Mouse (Mus musculus): ENCODE results near the gene Gm45521. TPM values are rescaled to one million over a fixed set of nuclear protein-coding genes. Genes with fewer than 3 reads are reported as not detected.

Gm45521 gene
- total RNA-seq, 2 experiments from 2014 or later, result not detected

- DNase-seq (ENCODE audit: low spot score in 2 of 2), result no peak
- intact Hi-C loops (cut with DNase I), result loop anchor here (2.0 kb wide), 1 partner anchor 126 kb away; no protein-coding TSS in a partner anchor
Observed at GRCm38 (mm10) chr14:7945261-7945660, 11.8 kb upstream of the Gm45521 start.

DNA sequence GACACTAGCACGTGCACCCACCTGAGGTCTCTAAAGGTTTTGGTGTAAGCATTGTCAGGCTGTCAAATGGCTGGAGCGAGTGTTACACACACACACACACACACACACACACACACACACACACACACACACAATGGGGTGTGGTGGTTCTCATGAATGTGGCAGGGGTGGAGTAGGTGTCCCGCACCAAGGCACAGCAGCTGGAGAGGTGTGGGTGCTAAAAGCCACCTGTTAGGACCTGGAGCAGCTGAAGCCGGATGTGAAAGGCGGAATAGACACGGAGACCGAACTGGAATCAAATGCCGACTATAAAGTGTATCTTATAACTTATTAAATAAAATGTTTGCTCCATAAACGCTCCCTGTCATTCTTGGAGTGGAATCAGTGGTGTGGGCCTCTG, 5.9 kb upstream of the Gm45521 start:
- intact Hi-C loops (cut with DNase I), result no loop called here
- no peak for DNase-seq (ENCODE audit: low spot score in 2 of 2)

DNA sequence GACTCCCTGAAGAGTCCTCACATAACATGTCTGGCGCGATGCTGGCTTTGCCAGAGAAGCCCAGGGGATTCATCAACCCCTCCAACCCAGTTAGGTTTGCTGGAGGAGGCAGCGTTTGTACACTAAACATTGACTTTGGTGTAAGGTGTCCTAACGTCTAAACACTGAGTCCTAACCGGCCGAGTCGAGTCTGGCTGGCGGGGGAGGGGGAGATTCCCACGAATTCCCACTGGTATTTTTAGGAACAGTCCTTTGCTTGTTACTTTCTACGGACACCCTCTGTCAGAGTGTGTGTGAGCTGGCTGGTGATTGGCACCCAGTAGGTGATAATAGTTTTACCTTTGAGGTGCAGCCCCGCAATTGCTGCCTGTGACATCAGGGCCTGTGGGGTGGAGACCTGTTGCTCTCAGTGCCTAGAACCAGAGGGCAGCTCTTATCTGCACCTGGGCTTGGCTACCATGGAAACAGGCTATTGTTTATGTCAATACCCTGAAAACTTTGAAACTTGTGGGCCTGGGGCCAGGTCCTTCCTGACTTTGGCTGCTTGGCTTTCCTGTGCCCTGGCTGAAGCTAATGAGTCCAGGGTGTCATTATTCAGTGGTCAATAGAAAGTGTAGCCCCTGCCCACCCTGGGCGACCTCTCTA, 4.4 kb upstream of the Gm45521 start:
- no peak for DNase-seq (ENCODE audit: low spot score in 2 of 2)
- intact Hi-C loops (cut with DNase I), result no loop called here

DNA sequence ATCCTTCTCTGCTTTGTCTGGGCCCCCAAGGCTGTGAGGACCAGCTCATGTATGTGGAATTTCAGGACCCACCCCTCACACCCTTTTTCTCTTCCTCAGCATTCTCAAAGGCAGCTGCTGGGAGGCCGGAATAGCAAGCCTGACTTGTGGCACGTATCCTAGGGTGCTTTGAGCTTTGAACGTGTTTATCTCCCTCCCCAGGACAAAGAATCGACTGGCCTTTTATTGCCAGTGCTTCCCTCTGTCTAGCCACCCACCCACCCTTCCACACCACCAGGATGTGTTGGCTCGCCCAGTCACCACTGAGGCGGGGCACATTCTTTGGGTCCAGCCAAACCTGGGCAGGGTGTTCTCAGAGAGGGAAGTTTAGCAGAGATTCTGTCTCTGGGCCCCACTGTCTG, 3.0 kb upstream of the Gm45521 start:
- DNase-seq (ENCODE audit: low spot score in 2 of 2), result no peak
- intact Hi-C loops (cut with DNase I), result no loop called here

- no peak for DNase-seq (ENCODE audit: low spot score in 2 of 2)
- intact Hi-C loops (cut with DNase I), result no loop called here
Observed at GRCm38 (mm10) chr14:7956427-7956826, 661 bp upstream of the Gm45521 start.

DNA sequence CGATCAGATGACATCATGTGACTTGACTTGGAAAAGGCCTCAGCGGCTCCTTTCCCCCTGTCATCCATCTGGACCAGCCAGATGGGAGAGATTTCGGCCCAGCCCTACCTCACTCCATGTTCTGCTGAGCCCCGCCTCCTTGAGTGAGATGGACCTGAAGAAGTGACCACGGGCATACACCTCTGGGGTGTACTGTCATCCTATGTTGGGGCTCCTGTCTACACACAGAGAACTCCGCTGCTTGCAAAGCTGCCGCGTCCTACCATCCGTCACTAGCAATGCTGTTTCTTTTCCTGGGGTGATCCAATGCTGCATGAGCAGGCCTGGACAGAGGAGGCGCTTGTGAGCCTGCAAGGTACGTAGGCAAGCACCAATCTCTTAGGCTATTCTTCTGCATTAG, 3.5 kb downstream of the Gm45521 start:
- peak; percentile 31 to 65 for DNase-seq (ENCODE audit: low spot score in 2 of 2)
- intact Hi-C loops (cut with DNase I), result loop anchor here (5.0 kb wide), 1 partner anchor 202 kb away; no protein-coding TSS in a partner anchor

DNA sequence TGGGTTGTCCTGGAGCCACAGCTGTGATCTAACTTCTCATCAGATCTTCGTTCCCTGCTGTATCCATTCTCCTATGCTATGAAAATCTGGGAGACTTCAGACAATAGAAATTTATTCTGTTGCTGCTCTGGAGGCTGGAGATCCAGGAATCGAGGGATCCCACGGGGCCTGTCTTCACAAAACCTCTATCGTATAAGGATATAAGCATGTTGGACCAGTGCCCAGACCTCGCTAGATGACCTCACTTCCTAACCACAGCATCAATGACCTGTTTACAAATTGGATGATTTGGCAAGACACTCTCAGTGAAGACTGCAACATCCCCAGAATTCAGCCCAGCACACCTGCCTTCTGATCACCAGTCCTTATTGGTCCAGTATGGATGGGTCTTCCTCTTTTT, 4.6 kb downstream of the Gm45521 start:
- no peak for DNase-seq (ENCODE audit: low spot score in 2 of 2)
- intact Hi-C loops (cut with DNase I), result loop anchor here (5.0 kb wide), 1 partner anchor 201 kb away; no protein-coding TSS in a partner anchor

GRCm38 (mm10) chr14:7962626-7963025, 5.5 kb downstream of the Gm45521 start:
- intact Hi-C loops (cut with DNase I), result loop anchor here (5.0 kb wide), 1 partner anchor 200 kb away; no protein-coding TSS in a partner anchor
- DNase-seq (ENCODE audit: low spot score in 2 of 2), result no peak

- no peak for DNase-seq (ENCODE audit: low spot score in 2 of 2)
- intact Hi-C loops (cut with DNase I), result loop anchor here (5.0 kb wide), 1 partner anchor 199 kb away; no protein-coding TSS in a partner anchor
Observed at GRCm38 (mm10) chr14:7963160-7963559, 6.1 kb downstream of the Gm45521 start.

- intact Hi-C loops (cut with DNase I), result loop anchor here (1.0 to 5.0 kb wide), 4 partner anchors 33 to 382 kb away; no protein-coding TSS in a partner anchor
- peak; percentile 76 to 85 for DNase-seq (ENCODE audit: low spot score in 2 of 2)
Observed at GRCm38 (mm10) chr14:7964219-7964889, 7.3 kb downstream of the Gm45521 start.

- intact Hi-C loops (cut with DNase I), result no loop called here
Observed at GRCm38 (mm10) chr14:7971889-7972493, 14.9 kb downstream of the Gm45521 start.

DNA sequence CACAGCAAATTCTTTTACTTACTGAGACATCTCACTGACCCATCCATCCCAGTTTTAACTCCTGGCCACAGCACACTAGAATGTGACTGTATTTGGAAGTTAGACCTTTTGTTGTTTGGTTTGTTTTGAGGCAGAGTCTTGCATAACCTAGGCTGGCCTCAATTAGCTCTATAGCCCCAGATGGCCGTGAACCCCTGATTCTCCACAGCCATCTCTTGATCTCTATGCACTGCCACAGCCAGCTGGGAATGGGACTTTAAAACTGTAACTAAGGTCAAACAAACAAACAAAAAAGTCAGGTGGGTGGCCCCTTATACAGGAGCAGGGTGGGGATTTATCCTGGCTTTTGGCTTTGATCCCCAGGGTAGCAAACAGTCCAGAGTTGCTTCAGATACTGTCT, 17.6 kb downstream of the Gm45521 start:
- no peak for DNase-seq (ENCODE audit: low spot score in 2 of 2)
- intact Hi-C loops (cut with DNase I), result no loop called here

More at GRCm38 (mm10) chr14:7971889-7972493, 14.9 kb downstream of the Gm45521 start:
- no peak for DNase-seq (ENCODE audit: low spot score in 2 of 2)

- DNase-seq (ENCODE audit: low spot score in 2 of 2), result peak in 1 of 2 experiments; percentile 44
- intact Hi-C loops (cut with DNase I), result no loop called here
Observed at GRCm38 (mm10) chr14:7975177-7975576, 18.1 kb downstream of the Gm45521 start.

DNA sequence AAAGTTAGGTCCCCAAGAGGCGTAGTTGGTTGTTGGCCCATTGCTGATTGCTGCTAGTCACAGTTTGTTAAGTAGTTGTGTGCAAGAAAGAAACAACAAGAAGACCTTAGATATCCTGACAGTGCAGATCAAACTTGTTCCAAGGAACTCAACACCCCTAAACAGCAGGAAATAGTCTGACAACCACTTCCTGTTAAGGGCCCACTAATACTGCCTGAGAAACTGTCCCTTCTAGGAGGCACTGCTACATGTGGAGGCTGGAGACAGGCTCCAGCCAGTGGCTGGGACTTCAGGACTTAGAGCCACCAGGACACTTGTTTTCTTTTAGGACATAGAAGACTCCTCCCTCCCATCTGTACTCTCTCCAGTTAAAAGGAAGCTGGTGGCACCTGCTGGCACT, 20.4 kb downstream of the Gm45521 start:
- intact Hi-C loops (cut with DNase I), result no loop called here
- DNase-seq (ENCODE audit: low spot score in 2 of 2), result no peak

- no peak for DNase-seq (ENCODE audit: low spot score in 2 of 2)
- intact Hi-C loops (cut with DNase I), result no loop called here
Observed at GRCm38 (mm10) chr14:7978183-7978582, 21.1 kb downstream of the Gm45521 start.

DNA sequence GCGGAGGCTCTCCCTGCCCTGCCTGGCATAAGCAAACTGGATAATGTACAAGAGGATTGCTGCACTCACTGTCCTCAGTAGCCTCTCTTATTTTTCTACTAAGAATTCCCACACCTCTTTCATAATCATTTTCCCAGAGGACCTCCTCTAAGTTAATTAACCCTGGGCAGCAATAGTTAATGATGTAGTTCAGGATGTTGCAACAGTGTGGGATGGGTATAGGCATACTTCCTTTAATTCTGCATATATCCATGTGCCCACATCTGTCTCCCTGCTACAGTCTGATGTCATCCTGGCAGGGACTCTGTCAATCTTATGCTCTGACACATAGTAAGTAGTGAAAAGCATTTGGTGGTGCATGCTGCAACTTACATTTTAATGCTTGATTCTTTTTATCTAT, 24.1 kb downstream of the Gm45521 start:
- intact Hi-C loops (cut with DNase I), result no loop called here
- no peak for DNase-seq (ENCODE audit: low spot score in 2 of 2)

DNA sequence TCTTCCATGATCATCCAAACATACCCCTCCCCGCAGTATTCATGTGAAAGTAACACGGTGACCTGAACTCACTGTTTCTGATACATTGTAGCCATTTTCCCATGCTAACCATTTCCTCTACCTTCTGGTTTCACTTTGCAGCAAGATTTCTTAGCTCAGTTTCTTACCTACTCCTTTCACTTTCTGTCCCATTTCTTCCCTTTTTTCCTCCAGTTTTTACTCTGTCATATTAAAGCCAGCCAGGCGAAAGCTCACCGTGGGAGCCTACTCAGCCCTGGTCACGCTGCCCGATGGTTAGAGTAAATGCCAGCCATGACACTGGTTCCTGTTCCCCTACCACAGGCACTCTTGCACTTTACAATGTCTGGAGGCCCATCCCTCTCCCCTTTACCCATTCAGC, 29.8 kb downstream of the Gm45521 start:
- DNase-seq (ENCODE audit: low spot score in 2 of 2), result no peak
- intact Hi-C loops (cut with DNase I), result no loop called here

DNA sequence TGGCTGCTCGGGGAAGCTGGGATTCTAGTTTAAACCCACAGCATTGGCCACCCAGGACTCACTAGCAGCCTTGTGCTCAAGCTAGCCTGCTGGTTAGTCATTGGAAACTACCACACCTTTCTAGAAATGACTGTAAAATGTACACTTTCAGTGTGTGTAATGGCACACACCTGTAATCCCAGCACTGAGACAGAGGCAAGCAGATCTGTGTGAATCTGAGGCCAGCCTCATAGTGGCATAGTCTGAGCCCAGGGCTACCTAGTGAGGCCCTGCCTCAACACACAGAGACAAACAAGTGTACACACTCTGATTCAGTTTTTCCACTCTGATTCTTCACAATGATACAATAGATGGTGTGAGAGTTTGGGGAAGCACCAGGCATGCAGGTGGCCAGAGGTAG, 32.3 kb downstream of the Gm45521 start:
- intact Hi-C loops (cut with DNase I), result no loop called here
- DNase-seq (ENCODE audit: low spot score in 2 of 2), result no peak

- DNase-seq (ENCODE audit: low spot score in 2 of 2), result no peak
- intact Hi-C loops (cut with DNase I), result no loop called here
Observed at GRCm38 (mm10) chr14:7989961-7990360, 32.9 kb downstream of the Gm45521 start.

- intact Hi-C loops (cut with DNase I), result no loop called here
- DNase-seq (ENCODE audit: low spot score in 2 of 2), result no peak
Observed at GRCm38 (mm10) chr14:7991108-7991776, 34.2 kb downstream of the Gm45521 start.
